Mouse (Mus musculus): ENCODE results near the gene Cd69. TPM values are rescaled to one million over a fixed set of nuclear protein-coding genes. Genes with fewer than 3 reads are reported as not detected.

Cd69 gene
- polyA plus RNA-seq, 1 experiment from 2014 or later = not detected

- DNase-seq (ENCODE audit: low read depth, low spot score) = no peak
- TF ChIP-seq CTCF (IDR thresholded peaks at IDR 0.05) = no peak
- in situ Hi-C loops (cut with MboI; ENCODE audit: low pct_unique_long_range_greater_than_20kb) = no loop called here
- no peak for ATAC-seq
- peaks cover 9% of the 10 kb centered on the region for H3K27me3 ChIP-seq
- CTCF ChIA-PET = interaction anchor here (0.8 to 2.6 kb wide), 15 partner anchors 8 to 411 kb away, joined by 3 to 13 read pairs (median 4); partner anchors contain the start of genes Cd69 and Clec2d
- POLR2A ChIA-PET = no interaction called here
Measured at GRCm38 (mm10) chr6:129254314-129254713, 20.9 kb downstream of the Cd69 start.

DNA sequence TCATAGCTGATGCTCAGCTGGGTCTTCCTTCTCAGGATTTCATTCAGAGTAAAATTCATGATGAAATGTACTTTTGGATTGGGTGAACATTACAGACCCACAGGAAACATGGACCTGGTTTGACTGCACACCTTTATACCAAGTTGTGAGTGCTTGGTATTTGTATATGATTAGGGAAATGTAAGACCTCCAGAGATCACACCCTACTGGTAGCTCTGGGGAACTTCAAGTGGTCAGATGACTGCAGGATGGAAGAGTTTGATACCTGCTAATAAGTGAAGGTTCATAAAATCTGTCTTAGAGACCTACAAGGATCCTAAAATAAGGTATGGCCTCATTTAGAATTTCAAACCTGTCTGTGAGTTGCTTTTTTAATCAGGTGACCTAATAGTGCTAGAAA lies 27.0 kb downstream of the Cd69 start:
- in situ Hi-C loops (cut with MboI; ENCODE audit: low pct_unique_long_range_greater_than_20kb) = loop anchor here (5.0 kb wide), 2 partner anchors 156 to 396 kb away; no protein-coding TSS in a partner anchor
- peak; percentile 45 for TF ChIP-seq CTCF (IDR thresholded peaks at IDR 0.05)
- CTCF ChIA-PET = interaction anchor here (0.9 to 3.1 kb wide), 4 partner anchors 10 to 214 kb away, joined by 3 to 10 read pairs (median 3); no protein-coding TSS in a partner anchor
- POLR2A ChIA-PET = no interaction called here
- DNase-seq (ENCODE audit: low read depth, low spot score) (no peak), ATAC-seq (no peak)
- H3K27me3 ChIP-seq = peaks cover 31% of the 10 kb centered on the region

DNA sequence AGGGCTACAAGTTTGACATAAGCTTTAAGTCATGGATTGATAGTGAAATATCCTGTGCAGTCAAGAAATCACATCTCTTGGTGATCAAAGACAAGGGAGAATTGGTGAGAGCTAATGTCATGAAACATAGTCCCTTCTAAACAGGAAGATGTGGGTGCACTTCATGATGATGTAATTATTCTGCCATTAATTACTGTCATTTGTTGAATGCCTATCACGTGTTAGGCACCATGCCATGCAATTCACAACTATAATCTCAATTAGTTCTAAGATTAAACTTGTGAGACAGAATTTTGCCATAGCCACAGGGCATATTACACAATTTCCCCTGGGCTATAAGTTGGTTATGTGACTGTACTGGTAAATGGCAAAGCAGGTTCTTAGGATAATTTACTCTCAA lies 28.2 kb downstream of the Cd69 start:
- TF ChIP-seq CTCF (IDR thresholded peaks at IDR 0.05) = no peak
- in situ Hi-C loops (cut with MboI; ENCODE audit: low pct_unique_long_range_greater_than_20kb) = loop anchor here (5.0 kb wide), 2 partner anchors 155 to 395 kb away; no protein-coding TSS in a partner anchor
- no peak for DNase-seq (ENCODE audit: low read depth, low spot score)
- H3K27me3 ChIP-seq = peaks cover 39% of the 10 kb centered on the region
- ATAC-seq = no peak
- ChIA-PET CTCF (interaction anchor here (0.9 to 5.1 kb wide), 3 partner anchors 8 to 151 kb away, joined by 3 to 20 read pairs (median 10); no protein-coding TSS in a partner anchor), POLR2A (no interaction called here)

GRCm38 (mm10) chr6:129245793-129246192 lies 29.4 kb downstream of the Cd69 start:
- no peak for DNase-seq (ENCODE audit: low read depth, low spot score)
- TF ChIP-seq CTCF (IDR thresholded peaks at IDR 0.05) = peak; percentile 33

DNA sequence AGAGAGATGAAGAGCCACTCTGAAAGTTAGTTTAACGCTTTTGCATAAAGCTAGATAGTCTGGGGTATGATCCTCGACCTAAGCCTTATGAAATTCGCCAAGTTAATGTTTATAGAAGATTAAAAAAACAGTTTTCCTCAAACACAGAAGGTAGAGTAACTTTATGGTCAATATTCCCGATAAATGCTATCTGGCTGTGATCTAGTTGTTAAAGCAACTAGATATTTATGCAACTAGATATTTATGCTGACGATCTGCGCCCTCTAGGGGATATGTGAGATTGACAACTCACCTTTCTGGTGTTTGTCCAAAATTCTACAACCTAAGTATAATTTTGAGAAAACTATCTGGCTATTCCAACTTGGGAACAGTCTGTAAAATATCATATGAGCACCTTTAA lies 33.3 kb downstream of the Cd69 start:
- TF ChIP-seq CTCF (IDR thresholded peaks at IDR 0.05) = peak; percentile 55
- in situ Hi-C loops (cut with MboI; ENCODE audit: low pct_unique_long_range_greater_than_20kb) = loop anchor here (5.0 kb wide), 1 partner anchor 65 kb away; no protein-coding TSS in a partner anchor
- no peak for ATAC-seq
- peaks cover 59% of the 10 kb centered on the region for H3K27me3 ChIP-seq
- DNase-seq (ENCODE audit: low read depth, low spot score) = no peak
- CTCF ChIA-PET = interaction anchor here (1.4 to 1.9 kb wide), 2 partner anchors 27 to 147 kb away, joined by 3 to 4 read pairs; no protein-coding TSS in a partner anchor
- POLR2A ChIA-PET = no interaction called here

More at GRCm38 (mm10) chr6:129245793-129246192, 29.4 kb downstream of the Cd69 start:
- ChIA-PET CTCF (interaction anchor here (3.1 to 5.1 kb wide), 2 partner anchors 8 to 150 kb away, joined by 12 to 20 read pairs; no protein-coding TSS in a partner anchor), POLR2A (no interaction called here)
- ATAC-seq = no peak
- peaks cover 43% of the 10 kb centered on the region for H3K27me3 ChIP-seq
- in situ Hi-C loops (cut with MboI; ENCODE audit: low pct_unique_long_range_greater_than_20kb) = loop anchor here (5.0 kb wide), 2 partner anchors 153 to 393 kb away; no protein-coding TSS in a partner anchor

GRCm38 (mm10) chr6:129241471-129241870 lies 33.8 kb downstream of the Cd69 start:
- TF ChIP-seq CTCF (IDR thresholded peaks at IDR 0.05) = no peak
- ATAC-seq = no peak
- H3K27me3 ChIP-seq = peaks cover 55% of the 10 kb centered on the region
- no peak for DNase-seq (ENCODE audit: low read depth, low spot score)
- ChIA-PET POLR2A (no interaction called here), CTCF (interaction anchor here (1.4 to 1.9 kb wide), 2 partner anchors 26 to 146 kb away, joined by 3 to 4 read pairs; no protein-coding TSS in a partner anchor)
- in situ Hi-C loops (cut with MboI; ENCODE audit: low pct_unique_long_range_greater_than_20kb) = loop anchor here (5.0 kb wide), 1 partner anchor 64 kb away; no protein-coding TSS in a partner anchor

GRCm38 (mm10) chr6:129239564-129240248 lies 35.5 kb downstream of the Cd69 start:
- in situ Hi-C loops (cut with MboI; ENCODE audit: low pct_unique_long_range_greater_than_20kb) = loop anchor here (5.0 kb wide), 1 partner anchor 62 kb away; no protein-coding TSS in a partner anchor
- DNase-seq (ENCODE audit: low read depth, low spot score) (no peak), ATAC-seq (no peak)
- no peak for TF ChIP-seq CTCF (IDR thresholded peaks at IDR 0.05)
- CTCF ChIA-PET = interaction anchor here (1.4 to 5.0 kb wide), 3 partner anchors 15 to 145 kb away, joined by 4 to 80 read pairs (median 17); partner anchors contain the start of gene Clec2d
- H3K27me3 ChIP-seq = peaks cover 42% of the 10 kb centered on the region
- POLR2A ChIA-PET = no interaction called here

- H3K27me3 ChIP-seq = peaks cover 34% of the 10 kb centered on the region
- CTCF ChIA-PET = interaction anchor here (1.0 to 5.0 kb wide), 18 partner anchors 9 to 389 kb away, joined by 3 to 80 read pairs (median 4); partner anchors contain the start of gene Clec2d
- in situ Hi-C loops (cut with MboI; ENCODE audit: low pct_unique_long_range_greater_than_20kb) = no loop called here
- POLR2A ChIA-PET = interaction anchor here (0.6 to 2.9 kb wide), 4 partner anchors 30 to 143 kb away, joined by 3 to 41 read pairs (median 5); partner anchors contain the start of gene Clec2d
- TF ChIP-seq CTCF (IDR thresholded peaks at IDR 0.05) = no peak
- DNase-seq (ENCODE audit: low read depth, low spot score) (no peak), ATAC-seq (peak; percentile 25)
Measured at GRCm38 (mm10) chr6:129238275-129239038, 36.8 kb downstream of the Cd69 start.

DNA sequence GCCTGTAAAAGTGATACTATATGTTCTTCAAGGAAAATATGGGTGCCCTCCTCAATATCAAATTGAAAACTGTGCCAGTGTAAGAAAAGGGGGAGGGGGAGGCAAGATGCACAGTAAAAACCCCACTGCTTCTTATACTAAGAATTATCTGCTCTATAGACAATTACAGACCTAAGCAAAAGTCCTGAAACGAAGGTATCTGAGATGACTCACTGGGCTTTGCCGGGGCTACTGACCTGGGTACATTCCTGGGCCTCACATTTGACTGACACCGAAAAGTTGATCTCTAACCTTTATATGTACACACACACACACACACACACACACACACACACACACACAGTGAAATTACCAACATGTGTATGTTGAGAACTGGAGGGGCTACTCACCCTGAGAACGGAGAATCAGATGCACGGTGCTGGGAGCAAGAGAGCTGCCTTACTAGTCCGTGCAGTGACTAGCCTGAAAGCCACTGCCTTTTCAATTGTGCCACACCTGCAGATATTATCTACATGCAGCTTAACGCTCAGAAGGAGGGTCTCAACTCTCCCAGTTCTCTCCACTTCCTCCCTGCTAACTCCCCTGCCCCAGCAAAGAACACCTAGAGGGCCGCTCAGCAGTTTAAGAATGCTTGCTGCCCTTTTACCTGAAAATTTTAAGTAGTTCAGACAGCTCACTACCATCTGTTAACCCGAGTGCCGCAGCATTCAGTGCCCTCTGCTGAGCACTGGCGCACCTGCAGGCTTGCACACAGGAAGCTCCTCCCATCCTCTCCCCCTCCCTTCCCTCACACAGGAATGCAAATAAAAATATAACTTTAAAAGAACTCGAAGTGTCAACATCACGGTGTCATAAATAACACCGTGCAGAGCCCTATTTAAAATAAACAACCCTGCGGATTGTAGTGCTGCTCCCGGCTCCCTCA lies 37.6 kb downstream of the Cd69 start:
- no peak for DNase-seq (ENCODE audit: low read depth, low spot score)
- ATAC-seq = peak; percentile 98
- POLR2A ChIA-PET = interaction anchor here (0.6 to 2.9 kb wide), 6 partner anchors 22 to 142 kb away, joined by 3 to 41 read pairs (median 5); partner anchors contain the start of gene Clec2d
- CTCF ChIA-PET = interaction anchor here (0.6 to 5.0 kb wide), 20 partner anchors 8 to 388 kb away, joined by 3 to 80 read pairs (median 4); partner anchors contain the start of gene Clec2d
- H3K27me3 ChIP-seq = peaks cover 28% of the 10 kb centered on the region
- TF ChIP-seq CTCF (IDR thresholded peaks at IDR 0.05) = peak; percentile 98
- in situ Hi-C loops (cut with MboI; ENCODE audit: low pct_unique_long_range_greater_than_20kb) = no loop called here
